Mouse (Mus musculus): Measurements from ENCODE around the gene Nbr1.

Nbr1 gene

DNA sequence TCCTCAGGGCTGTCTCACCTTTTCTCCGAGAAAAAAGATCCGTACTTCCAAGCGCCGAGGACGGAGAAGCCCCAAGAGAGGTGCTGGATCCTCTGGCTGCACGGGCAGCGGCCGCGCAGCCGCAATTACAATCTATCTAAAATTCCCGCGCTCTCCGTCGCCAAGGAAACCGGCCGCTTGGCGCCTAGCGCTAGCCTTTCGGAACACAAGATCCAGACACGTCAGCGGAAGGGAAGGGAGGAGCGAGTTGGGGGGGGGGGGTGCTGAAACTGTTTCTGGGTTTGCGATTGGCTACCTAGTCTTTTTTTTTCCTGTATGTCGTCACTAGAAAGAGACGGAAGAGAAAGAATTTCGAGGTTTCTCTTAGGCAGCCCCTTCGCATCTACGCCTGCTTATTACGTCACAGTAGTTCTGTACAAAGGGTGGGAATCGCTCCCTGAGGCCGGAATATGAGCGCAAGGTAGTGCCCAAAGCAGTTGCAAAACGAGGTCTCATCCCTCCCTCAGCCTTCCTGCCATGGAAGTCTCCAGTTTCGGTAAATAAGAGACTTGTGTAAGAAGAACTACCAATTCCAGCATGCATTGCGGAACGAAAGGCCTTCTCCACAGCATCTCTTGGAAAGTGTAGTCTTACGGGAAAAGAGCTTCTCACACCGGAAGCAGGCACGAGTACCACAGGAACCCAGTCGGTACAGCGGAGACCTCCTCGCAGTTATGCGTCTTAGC is at the start of gene Nbr1, which contains the start of gene Brca1:
TSS of gene Nbr1 (plus strand) at position 399 of the 725 bp plus-strand sequence.
TSS of gene Brca1 (minus strand) at position 205 of the 725 bp plus-strand sequence.
- DNase-seq: peak; percentile 99

DNA sequence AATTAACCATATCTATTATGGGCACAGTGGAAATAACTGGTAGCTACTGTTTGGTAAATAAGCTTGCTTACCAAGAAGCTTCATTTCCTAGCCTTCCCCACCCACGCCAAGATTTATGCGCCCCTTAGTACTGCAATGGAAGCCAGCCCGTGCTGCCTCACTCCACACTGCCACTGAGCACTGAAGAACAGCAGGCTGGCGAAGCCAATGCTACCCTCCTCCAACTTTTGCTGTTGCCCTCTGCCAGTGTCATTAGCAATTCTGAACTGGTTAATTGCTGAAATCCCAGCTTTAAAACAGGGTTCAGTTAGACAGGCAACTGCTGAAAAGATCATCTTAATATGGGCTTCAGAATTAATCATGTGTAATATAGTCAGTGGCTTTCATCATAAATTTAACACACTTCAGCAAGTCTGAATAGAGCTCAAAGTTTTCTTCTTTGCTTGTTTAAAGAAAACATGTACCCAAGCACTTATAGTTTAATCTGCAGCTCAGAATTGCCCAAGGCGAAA is 45.6 kb upstream of the Nbr1 start:
- DNase-seq: no peak

DNA sequence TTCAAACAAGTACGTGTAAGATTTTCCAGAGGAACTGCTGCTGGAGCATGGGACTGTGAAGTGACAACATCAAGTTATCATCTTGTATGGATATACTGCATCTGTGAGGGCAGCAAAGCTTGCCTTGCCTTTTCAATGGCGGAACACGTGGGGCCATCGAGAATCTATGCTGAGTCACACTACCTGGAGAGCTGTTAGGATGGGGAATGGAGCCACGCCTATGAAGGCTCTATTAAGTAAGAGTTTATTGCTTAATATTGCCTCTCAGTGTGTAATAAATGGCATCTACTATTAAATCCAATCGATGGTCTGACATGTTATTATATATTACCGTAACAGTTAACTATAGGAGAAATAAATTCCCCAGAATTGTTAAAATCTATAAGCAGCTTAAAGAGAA is 44.9 kb upstream of the Nbr1 start:
- no peak for DNase-seq

DNA sequence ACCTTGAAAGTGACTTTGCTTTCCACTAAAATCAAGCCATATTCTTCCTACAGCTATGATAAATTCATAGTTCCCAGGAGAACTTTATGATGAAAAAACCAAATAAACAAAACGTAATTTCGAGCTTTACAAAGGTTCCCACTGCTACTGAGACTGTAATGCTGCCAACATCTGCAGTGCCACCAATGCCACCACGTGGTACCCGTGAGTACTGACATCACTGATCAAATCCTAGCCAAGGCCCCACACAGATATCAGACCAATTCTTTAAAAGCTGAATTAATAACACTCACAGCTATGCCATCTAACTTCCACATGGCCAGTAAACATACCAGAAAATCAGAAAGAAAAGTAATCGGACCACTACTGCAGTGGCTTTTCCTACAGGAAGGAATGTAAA is 33.0 kb upstream of the Nbr1 start:
- no peak for DNase-seq

DNA sequence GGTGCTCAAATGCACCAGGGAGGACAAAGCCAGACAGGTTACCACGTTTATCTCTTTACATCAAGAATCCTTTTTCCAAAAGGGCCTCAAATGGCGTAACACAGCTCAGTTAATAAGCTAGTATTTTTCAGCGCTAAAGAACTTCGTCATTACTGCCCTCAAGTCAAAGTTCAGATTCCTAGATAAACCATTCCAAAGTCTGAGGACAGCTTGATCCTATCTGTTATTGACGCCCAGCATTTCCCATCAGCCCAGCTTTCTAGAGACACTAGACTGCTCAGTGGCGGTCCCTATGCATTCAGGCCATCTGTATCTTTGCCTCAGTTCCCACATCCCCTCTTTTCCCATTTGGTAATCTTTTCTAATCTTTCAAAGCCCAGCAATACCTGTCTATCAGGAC is 32.6 kb upstream of the Nbr1 start:
- no peak for DNase-seq

DNA sequence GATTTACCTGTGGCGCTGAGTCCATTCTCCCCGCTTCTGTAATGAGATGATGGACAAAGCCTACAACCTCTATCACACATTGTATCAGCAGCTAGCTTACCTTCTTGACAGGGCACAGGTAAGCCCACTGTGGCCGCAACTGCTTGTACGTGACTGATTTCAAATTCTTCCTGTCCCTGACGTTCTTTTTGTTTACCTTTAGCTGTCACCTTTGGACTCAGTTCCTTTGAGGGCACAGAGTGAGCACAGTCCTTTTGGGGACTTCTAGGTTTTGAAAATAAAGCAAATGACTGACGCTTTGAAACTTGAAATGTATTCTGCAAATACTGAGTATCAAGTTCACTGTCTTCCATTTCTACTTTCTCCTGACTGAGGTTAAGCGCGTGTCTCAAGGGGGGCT is 27.5 kb upstream of the Nbr1 start:
- DNase-seq: no peak

DNA sequence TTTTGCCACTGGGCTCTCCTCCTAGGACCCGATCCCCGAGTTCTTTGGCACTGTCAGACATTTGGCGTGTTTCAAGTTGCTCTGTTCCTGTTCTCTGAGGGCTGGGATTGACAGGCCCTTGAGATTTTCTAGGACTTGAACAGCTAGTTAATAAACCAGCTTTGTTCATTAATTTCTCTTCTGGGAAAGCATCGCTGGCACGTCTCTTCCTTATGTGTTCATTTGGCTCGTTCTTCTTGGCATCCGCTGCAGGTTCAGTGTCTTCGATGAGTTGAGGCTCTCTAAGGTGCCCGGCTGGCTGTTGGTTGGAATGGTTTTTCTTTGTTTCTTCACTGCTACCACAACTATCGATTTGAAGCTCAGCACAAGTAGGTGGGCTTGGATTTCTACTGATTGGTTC is 26.9 kb upstream of the Nbr1 start:
- no peak for DNase-seq

DNA sequence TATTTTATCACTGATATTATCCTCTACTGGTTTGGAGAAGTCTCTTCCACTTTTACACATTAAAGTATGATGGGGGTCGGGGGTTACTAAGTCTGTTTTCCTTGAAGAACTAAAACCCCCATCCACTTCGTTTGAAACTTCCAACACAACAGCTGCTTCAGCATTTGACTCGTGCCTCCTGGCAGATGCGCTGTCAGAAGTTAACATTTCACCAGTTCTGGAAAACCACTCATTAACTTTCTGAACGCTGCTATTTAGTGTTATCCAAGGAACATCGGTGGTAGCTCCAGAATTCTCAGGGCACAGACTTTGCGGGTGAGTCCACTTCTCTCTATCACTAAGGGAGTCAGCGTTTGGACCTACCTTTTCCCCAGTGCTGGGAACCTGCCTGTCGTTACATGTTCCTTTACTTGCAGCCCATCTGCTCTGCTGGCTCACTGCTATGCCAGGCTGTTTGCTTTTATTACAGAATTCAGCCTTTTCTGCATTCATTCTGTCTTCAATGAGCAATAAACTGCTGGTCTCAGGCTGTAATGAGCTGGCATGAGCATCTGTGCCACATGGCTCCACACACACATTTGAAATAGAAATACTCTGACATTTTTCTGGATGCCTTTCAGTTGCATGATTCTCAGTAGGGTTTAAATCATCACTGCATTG is 25.9 kb upstream of the Nbr1 start:
- no peak for DNase-seq

DNA sequence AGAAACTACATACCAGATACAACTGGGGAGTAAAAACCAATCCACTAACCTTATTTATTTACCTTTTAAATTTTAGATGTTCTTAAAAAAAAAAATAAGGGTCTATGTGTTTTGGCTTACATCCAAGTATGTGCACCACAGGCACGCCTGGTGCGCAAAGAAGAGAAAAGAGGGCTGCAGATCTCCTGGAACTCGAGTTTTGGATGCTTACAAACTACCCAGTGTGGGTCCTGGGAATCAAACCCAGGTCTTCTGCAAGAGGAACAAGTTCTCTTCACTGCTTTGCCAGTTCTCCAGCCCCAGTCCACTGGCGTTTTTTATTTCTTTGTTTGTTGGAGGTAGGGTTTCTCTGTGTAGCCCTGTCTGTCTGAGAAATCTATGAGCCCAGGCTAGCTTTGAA is 25.3 kb upstream of the Nbr1 start:
- DNase-seq: no peak

DNA sequence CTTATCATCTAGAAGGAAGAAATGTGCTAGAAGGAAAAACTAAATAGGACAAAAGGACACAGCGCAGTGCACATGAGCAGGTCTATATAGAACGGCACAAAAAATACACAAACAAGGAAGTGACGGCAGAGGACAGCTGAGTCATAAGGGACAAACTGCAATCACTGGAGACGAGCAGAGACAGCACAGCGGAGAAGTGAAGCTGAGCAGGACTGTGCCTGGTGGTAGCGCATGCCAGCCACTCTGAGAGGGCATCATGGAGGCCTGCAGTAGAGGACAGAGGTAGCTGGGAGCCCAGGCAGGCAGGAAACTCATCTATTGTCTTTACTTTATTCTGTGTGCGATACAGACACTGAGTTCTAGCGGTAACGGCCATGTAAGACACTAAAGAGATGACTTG is 8.4 kb upstream of the Nbr1 start:
- no peak for DNase-seq

DNA sequence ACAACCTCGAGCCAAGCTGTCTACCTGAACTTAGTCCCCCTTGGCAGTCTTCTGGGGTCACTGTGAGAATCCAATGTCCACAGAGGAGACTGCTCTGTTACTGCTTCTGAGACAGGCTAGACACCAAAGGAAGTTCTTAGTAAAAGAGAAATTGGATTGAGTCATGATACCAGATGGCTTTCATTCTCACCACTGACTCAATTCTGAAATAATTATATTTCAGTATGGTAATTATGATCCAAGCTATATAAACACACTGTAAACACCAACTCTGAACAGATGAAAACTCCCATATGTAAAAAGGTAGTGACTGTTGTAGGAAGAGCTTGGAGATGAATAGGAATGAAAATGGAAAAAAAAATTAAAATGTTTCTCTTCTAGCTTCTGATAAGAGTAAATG is 7.8 kb upstream of the Nbr1 start:
- DNase-seq: no peak

DNA sequence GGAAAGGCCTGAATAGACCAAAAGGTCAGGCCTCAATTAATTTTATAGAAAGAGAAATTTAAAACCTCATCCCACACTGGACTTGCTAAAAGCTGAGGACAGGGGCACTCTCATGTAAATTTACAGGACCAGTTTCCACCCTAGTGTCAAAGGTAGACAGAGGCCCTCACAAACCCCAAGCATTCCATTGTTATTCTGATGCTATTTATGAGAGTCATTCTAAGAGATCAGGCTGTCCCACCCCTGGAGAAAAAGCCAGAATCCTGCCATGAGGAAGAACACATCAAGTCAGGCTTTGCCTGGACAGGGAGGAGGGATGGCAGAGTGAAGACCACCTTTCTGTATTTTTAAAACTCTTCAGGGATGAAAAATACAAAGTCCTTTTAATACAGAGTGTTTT is 3.4 kb upstream of the Nbr1 start:
- DNase-seq: no peak

DNA sequence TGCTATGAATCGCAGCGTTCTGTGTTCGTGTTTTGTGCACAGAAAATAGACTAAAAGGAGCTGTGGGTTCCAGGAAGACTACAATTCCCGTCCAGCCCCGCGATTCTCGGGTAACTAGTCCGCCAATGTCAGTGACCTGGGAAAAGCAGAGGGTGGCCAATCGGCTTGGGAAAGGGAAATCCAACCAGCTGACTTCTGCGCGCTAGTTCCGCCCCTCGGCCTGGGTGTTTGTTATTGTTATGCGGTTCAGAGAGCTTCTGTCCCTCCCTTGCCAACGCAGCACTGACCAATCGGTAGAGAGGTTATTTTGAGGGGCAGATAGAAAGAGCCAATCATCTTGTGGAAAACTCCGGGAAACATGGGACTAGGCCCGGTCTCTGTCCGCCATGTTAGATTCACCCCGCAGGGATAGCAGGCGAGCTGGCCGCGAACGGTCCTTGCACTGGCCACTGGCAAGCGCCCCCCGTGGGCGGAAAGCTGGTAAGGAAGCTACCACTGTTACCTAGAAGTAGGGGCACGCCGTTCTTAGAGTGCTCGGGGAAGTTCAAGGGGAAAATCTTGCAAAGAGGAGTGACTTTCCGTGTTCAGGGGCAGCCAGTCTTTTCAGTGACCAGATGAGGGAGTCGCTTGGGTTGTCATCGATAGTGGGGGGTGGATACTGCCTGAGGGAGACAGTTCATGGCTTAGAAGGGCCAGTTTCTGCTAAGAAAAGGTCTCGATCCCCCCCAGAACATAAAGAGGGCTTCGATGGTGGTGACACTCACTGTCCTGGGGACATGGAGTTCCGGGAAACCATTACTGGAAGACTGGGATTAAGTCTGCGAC is 739 bp downstream of the Nbr1 start:
- peak; percentile 98 for DNase-seq

DNA sequence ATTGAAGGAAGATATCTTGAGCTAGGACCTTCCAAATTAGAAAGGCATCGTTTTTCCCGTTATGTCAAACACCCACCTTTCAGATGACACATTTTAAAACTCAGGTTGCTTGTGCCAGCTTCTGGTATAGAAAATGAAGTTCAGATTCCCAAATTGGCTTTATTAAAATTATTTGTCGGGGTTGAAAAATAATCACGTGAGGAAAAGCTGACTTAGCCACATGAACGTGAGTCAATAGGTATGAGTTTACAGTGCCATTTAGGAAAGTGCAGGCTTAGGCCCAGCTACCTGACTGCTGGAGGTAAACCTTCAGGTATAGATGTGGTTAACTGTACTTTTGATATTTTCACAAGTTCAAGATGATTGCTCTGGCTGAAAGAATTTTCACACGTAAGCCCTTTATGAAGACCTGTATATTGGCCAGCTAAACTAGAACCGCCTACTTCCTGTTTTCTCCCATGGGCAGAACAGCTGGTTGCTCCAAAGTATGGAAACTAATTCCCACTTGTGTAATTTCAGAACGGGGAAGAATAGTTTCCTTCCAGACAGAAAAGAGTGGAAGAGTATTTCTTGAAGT is 1.5 kb downstream of the Nbr1 start:
- DNase-seq: peak; percentile 4

DNA sequence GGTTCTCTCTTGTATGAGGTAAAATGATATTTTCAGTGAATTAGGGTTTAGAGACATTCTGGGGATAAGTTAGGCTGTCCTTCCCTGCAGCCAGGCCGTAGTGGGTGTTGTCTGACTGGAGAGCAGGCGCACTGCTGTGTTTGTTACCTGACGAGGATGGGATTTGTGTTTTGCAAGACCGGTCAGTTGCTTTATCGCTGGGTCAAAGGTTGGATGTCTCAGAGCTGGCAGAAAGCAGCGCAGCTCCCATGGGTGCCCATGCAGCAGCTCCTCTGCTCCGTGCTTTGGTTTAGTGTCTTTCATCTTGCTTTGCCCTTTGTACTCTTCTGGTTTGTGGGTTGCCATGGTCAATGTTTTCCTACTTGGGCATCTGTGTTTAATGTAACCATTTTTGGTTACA is 4.6 kb downstream of the Nbr1 start:
- DNase-seq: no peak

DNA sequence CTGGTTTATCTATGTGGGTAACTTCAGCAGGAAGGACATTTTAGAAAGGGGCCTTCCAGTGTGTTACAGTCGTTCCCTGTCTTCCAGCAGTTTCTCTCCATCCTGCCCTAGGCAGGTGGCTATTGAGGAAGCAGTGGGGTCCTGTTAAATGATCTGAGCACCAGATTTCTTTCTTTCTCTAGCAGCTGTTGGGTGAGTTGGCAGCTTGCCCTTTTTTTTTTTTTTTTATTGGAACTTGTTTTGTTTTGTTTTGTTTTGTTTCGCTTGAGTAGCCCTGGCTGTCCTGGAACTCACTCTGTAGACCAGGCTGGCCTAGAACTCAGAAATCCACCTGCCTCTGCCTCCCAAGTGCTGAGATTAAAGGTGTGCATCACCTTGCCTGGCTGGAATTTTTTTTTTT is 5.0 kb downstream of the Nbr1 start:
- no peak for DNase-seq

DNA sequence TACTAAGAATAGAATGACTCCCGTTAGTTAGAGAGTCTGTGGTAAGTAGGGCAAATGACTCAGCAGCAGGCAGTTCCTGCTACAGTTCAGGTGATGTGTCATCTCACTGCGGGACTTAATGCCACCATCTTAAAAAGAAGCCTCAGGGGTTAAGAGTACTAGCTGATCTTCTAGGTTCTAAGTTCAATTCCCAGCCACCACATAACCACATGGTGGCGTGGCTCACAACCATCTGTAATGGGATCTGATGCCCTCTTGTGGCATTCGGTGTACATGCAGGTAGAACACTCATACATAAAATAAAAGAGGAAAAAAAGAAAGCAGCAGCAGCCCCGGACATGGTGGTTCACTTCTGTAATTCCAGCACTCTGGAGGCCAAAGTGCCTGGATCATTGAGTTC is 10.4 kb downstream of the Nbr1 start:
- DNase-seq: peak; percentile 71

DNA sequence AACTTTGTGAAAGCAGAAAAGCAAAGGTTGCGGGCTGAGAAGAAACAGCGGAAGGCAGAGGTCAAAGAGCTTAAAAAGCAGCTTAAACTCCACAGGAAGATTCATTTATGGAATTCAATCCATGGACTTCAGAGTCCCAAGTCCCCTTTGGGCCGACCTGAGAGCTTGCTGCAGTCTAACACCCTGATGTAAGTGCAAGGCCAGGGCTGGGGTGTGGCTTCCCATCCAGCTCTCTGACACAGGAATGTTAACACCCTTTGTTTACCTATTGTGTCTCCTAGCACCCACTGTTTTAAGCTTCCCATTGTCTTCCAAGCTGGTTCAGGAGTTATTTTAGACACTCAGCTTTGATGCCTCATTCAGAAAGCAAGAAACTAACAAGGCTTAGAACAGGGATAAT is 16.5 kb downstream of the Nbr1 start:
- DNase-seq: no peak

DNA sequence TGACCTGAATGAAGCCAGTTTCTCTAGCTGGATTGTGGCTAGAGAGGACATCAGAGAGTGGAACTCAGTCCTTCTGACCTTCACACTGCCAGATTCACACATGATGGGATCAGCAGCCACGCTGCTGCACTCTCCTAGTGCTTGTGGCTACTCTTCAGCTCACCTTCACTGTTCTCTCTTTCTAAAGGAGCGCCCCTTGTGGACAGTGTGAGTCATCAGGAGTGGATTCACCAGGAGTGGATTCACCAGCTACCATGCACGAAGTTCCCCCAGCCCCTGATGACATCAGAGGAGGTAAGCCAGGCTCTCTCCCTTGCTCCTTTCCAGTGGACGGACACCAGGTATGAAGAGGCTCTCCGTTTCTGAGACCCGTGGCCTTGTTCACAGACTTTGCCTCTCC is 24.2 kb downstream of the Nbr1 start:
- peak; percentile 14 for DNase-seq

DNA sequence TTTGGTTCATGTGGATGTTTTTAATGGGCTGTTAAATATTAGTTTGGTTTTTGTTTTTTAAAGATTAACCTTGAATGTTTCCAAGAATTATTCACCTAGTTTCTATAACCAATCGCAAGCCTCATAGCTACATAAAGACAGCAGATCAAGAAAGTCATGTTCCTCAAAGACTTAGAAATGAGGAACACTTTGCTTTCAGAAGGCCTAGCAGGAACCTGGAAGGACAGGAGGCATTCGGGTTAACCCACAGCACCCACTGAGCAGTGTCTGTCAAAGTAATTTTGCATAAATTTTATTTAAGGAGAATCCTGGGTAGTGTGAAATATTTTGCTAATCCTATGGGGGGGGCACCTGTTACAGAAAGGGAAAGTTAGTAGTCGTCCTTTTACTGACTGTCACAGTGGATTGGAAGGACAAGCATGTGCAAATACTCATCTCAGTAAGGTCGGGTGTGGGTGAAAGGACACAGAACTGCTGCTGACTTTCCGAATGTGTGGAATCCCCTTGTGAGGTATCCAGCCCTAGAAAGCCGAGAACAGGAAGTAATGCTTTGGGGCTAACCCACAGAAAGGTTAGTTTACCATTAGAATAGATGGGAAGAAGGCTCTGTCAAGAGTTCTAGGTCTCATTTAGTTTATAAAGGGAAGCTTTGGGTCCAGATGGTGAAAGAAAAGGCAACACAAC is 29.3 kb downstream of the Nbr1 start:
- DNase-seq: no peak

DNA sequence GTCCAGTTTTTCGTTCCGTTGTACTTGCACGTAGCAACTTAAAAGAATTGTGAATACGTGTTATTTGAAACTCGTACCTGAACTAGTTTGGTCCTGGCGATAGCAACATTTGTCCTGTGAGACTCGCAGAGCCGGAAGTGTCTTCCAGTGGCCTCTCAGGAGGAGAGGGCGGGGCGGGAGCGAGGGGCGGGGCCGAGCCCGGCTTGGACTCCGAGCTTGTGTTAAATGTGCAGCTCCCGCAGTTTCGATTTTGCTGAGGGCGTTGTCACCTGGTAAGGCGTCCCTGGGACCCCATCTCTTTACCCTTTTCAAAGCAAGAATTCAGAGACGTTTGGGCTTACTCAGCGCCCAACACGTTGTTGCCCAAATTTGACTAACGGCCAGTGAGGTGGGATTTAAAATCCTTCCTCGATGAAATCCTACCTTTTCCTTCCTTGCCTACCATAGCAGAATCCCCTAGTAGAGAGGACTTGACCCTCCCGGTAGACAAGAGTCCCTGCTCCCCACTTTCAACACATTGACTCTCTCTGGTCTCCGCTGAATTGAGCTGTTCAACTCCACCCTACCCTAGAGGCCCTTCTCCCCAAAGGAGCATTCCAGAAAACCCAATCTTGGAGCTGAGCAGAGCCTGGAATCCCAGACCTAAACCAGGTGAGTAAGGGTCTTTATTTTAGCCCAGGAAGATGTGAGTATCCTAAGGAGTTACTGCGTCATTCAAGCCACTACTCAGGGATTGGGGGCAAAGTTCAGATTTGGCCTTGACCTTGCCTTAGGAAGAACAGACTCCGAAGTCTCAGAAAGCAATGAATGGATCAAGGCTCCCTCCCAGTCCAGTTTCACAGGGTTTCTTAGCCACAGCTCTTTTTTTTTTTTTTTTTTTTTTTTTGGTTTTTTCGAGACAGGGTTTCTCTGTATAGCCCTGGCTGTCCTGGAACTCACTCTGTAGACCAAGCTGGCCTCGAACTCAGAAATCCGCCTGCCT is 30.4 kb downstream of the Nbr1 start, which contains the start of gene Tmem106a:
TSS of gene Tmem106a (plus strand) at position 189 of the 982 bp plus-strand sequence.
- peak; percentile 87 for DNase-seq
